Mouse (Mus musculus) stomach, postnatal 0 days (tissue): ENCODE measurements at regions not wholly inside any gene's neighbourhood (a gene's known extent, or its start where the extent isn't known, plus 50 kb on each side); places are given as distances from the start of the nearest gene placed in this dataset.

Experiments used
- ATAC-seq: fragments of 200-750 bp; cut with Nextera tagmentation; 2 replicates; pipeline ENCODE4 v1.8.0; 2017; ENCODE audit not compliant: low FRiP score, low TSS enrichment
- DNase-seq: peaks from one replicate; pipeline ENCODE4 v3.0.0-alpha.2; 2016; ENCODE audit warnings: low spot score
- H3K27ac ChIP-seq: fragments of 300-500 bp; sonication (generic); replicated peaks from 2 replicates; pipeline ENCODE4 v1.5.1; 2014; ENCODE audit warnings: mild to moderate bottlenecking, control low read depth
- H3K27me3 ChIP-seq: fragments of 300-500 bp; sonication (generic); 2 replicates; pipeline ENCODE4 v1.6.1; 2014; ENCODE audit warnings: low read length; ENCODE audit not compliant: control insufficient read depth, insufficient read depth
- H3K36me3 ChIP-seq: fragments of 300-500 bp; sonication (generic); 2 replicates; pipeline ENCODE4 v1.6.1; 2014; ENCODE audit warnings: low read length, mixed read lengths; ENCODE audit not compliant: control insufficient read depth, insufficient read depth
- H3K4me1 ChIP-seq: fragments of 300-500 bp; sonication (generic); replicated peaks from 2 replicates; pipeline ENCODE4 v1.6.1; 2014; ENCODE audit warnings: antibody characterized with exemption; ENCODE audit not compliant: control insufficient read depth, insufficient read depth
- H3K4me2 ChIP-seq: fragments of 300-500 bp; sonication (generic); replicated peaks from 2 replicates; pipeline ENCODE4 v1.6.1; 2014; ENCODE audit warnings: low read depth, mild to moderate bottlenecking, control low read depth, moderate library complexity
- H3K4me3 ChIP-seq: fragments of 300-500 bp; sonication (generic); 2 replicates; pipeline ENCODE4 v1.5.1; 2014; ENCODE audit warnings: low read depth, low read length, control low read depth
- H3K9ac ChIP-seq: fragments of 300-500 bp; sonication (generic); 2 replicates; pipeline ENCODE4 v1.6.1; 2014; ENCODE audit warnings: mild to moderate bottlenecking, low read length, control low read depth, mixed read lengths
- H3K9me3 ChIP-seq: fragments of 300-500 bp; sonication (generic); 2 replicates; pipeline ENCODE4 v1.6.1; 2016; ENCODE audit warnings: low read length; ENCODE audit not compliant: control insufficient read depth
- CTCF ChIP-seq: IDR thresholded peaks from 2 replicates; pipeline ENCODE4 v1.5.1; 2016; ENCODE audit warnings: antibody characterized with exemption, low read depth, mild to moderate bottlenecking, moderate library complexity
- EP300 ChIP-seq: optimal IDR thresholded peaks from 2 replicates; pipeline ENCODE3; 2016; ENCODE audit warnings: antibody characterized with exemption
- WGBS: fragments of 180-500 bp; shearing (Covaris S2); extraction: QIAGEN DNeasy Blood & Tissue Kit; methylation state at CpG from one replicate; pipeline ENCODE4 v1.1.7; 2014; 5-methylcytosine and 5-hydroxymethylcytosine counted together

GRCm38 (mm10) chr4:53228444-53228843 is 68.7 kb upstream of the Abca1 start:
- Histone ChIP-seq H3K27me3 (no peaks in the 10 kb centered on the region), H3K4me1 (no peaks in the 10 kb centered on the region), H3K9me3 (no peaks in the 10 kb centered on the region), H3K4me3 (no peak overlapping the region), H3K9ac (no peak overlapping the region), H3K4me2 (no peak overlapping the region), H3K36me3 (no peaks in the 10 kb centered on the region), H3K27ac (no peak overlapping the region)
- no peak for TF ChIP-seq CTCF
- no peak for TF ChIP-seq EP300
- WGBS, result 49% methylated on average over 4 of the region's 4 CpGs
- DNase-seq, result no peak
- ATAC-seq, result no peak

GRCm38 (mm10) chr4:53227771-53228170 is 68.1 kb upstream of the Abca1 start:
- peak; percentile 26 for DNase-seq
- Histone ChIP-seq H3K4me2 (no peak overlapping the region), H3K36me3 (no peaks in the 10 kb centered on the region), H3K9ac (no peak overlapping the region), H3K4me3 (no peak overlapping the region), H3K27me3 (no peaks in the 10 kb centered on the region), H3K27ac (no peak overlapping the region), H3K9me3 (no peaks in the 10 kb centered on the region), H3K4me1 (no peaks in the 10 kb centered on the region)
- WGBS, result 46% methylated on average over 8 of the region's 8 CpGs
- TF ChIP-seq EP300, result no peak
- peak; percentile 71 for ATAC-seq

GRCm38 (mm10) chr4:53227071-53227470 is 67.4 kb upstream of the Abca1 start:
- Histone ChIP-seq H3K36me3 (no peaks in the 10 kb centered on the region), H3K4me3 (no peak overlapping the region), H3K27me3 (no peaks in the 10 kb centered on the region), H3K9me3 (no peaks in the 10 kb centered on the region), H3K27ac (no peak overlapping the region), H3K4me1 (no peaks in the 10 kb centered on the region), H3K9ac (no peak overlapping the region), H3K4me2 (no peak overlapping the region)
- WGBS, result 59% methylated on average over 1 of the region's 1 CpGs
- DNase-seq (no peak), ATAC-seq (no peak)
- no peak for TF ChIP-seq CTCF
- TF ChIP-seq EP300, result no peak

- H3K9ac ChIP-seq, result no peak overlapping the region
- H3K4me2 ChIP-seq, result no peak overlapping the region
- no peaks in the 10 kb centered on the region for H3K4me1 ChIP-seq
- H3K9me3 ChIP-seq, result no peaks in the 10 kb centered on the region
- no peaks in the 10 kb centered on the region for H3K27me3 ChIP-seq
- 78% methylated on average over 3 of the region's 3 CpGs for WGBS
- H3K36me3 ChIP-seq, result no peaks in the 10 kb centered on the region
- no peak overlapping the region for H3K27ac ChIP-seq
- ATAC-seq (no peak), DNase-seq (no peak)
- no peak for TF ChIP-seq CTCF
- TF ChIP-seq EP300, result no peak
- no peak overlapping the region for H3K4me3 ChIP-seq
Measured at GRCm38 (mm10) chr4:53226376-53226775, 66.7 kb upstream of the Abca1 start.

- H3K36me3 ChIP-seq, result no peaks in the 10 kb centered on the region
- H3K9ac ChIP-seq, result no peak overlapping the region
- TF ChIP-seq EP300, result no peak
- no peak for TF ChIP-seq CTCF
- peaks cover 4% of the 10 kb centered on the region; the same call in 1 of the 2 replicates for H3K4me1 ChIP-seq
- H3K4me2 ChIP-seq, result no peak overlapping the region
- no peak overlapping the region for H3K4me3 ChIP-seq
- H3K9me3 ChIP-seq, result no peaks in the 10 kb centered on the region
- no peak for ATAC-seq
- no peak for DNase-seq
- 68% methylated on average over 3 of the region's 3 CpGs for WGBS
- no peak overlapping the region for H3K27ac ChIP-seq
- no peaks in the 10 kb centered on the region for H3K27me3 ChIP-seq
Measured at GRCm38 (mm10) chr4:53223379-53223778, 63.7 kb upstream of the Abca1 start.

- WGBS, result 74% methylated on average over 4 of the region's 4 CpGs
- DNase-seq (no peak), ATAC-seq (no peak)
- Histone ChIP-seq H3K27ac (no peak overlapping the region), H3K4me1 (peaks cover 4% of the 10 kb centered on the region; the same call in 1 of the 2 replicates), H3K9ac (no peak overlapping the region), H3K4me3 (no peak overlapping the region), H3K9me3 (no peaks in the 10 kb centered on the region), H3K27me3 (no peaks in the 10 kb centered on the region), H3K36me3 (no peaks in the 10 kb centered on the region), H3K4me2 (no peak overlapping the region)
- TF ChIP-seq EP300 (no peak), CTCF (no peak)
Measured at GRCm38 (mm10) chr4:53220809-53221208, 61.1 kb upstream of the Abca1 start.
